Mouse (Mus musculus): ENCODE results near the gene Cacna2d2. TPM values are rescaled to one million over a fixed set of nuclear protein-coding genes. Genes with fewer than 3 reads are reported as not detected.

Gene Cacna2d2
- total and polyA plus RNA-seq, 3 experiments: 0.67 TPM; not detected in 2

- TF ChIP-seq POLR2AphosphoS5 (IDR thresholded peaks at IDR 0.05; ENCODE audit: borderline replicate concordance, low read depth, low read length): no peak
- no peak for TF ChIP-seq RCOR1 (IDR thresholded peaks at IDR 0.05; ENCODE audit: low read depth, low read length)
- TF ChIP-seq ZMIZ1 (IDR thresholded peaks at IDR 0.05; ENCODE audit: low read depth, low read length): no peak
- no peak for TF ChIP-seq CHD1 (IDR thresholded peaks at IDR 0.05; ENCODE audit: low read depth, low read length)
- TF ChIP-seq ZC3H11A (IDR thresholded peaks at IDR 0.05; ENCODE audit: low read depth, low read length): no peak
- TF ChIP-seq TBP (IDR thresholded peaks at IDR 0.05; ENCODE audit: low read depth, low read length): no peak
- TF ChIP-seq MAZ (IDR thresholded peaks at IDR 0.05; ENCODE audit: low read depth, low read length): no peak
- TF ChIP-seq NELFE (IDR thresholded peaks at IDR 0.05; ENCODE audit: low read depth, low read length): no peak
- no peak for TF ChIP-seq USF2 (IDR thresholded peaks at IDR 0.05; ENCODE audit: borderline replicate concordance in 1 of 2, insufficient read depth in 1 of 2, low read depth in 1 of 2, low read length in 2 of 2)
- TF ChIP-seq BHLHE40 (IDR thresholded peaks at IDR 0.05; ENCODE audit: borderline replicate concordance, low read depth, low read length): no peak
- Histone ChIP-seq H3K9me3 (replicated peaks; ENCODE audit: insufficient read depth, low read length) (no peaks in the 10 kb centered on the region), H3K36me3 (ENCODE audit: control insufficient read depth in 1 of 2, insufficient read depth in 2 of 2, low read length in 2 of 2) (peaks cover 0 to 2% of the 10 kb centered on the region in 2 experiments; a peak in 1 of 4 replicates), H3K79me2 (ENCODE audit: control insufficient read depth, insufficient read depth, low read length, poor library complexity) (peaks cover 4% of the 10 kb centered on the region; the same call in 1 of the 2 replicates), H3K4me3 (ENCODE audit: control insufficient read depth in 1 of 2, insufficient read depth in 1 of 2, low read depth in 2 of 2, low read length in 2 of 2) (no peak overlapping the region), H3K9ac (ENCODE audit: control insufficient read depth, low read depth, low read length, poor library complexity, severe bottlenecking) (no peak overlapping the region), H3K4me1 (ENCODE audit: control insufficient read depth in 1 of 2, insufficient read depth in 2 of 2, low read length in 2 of 2) (peaks cover 0 to 8% of the 10 kb centered on the region in 2 experiments; a peak in 1 of 4 replicates), H3K27ac (ENCODE audit: control insufficient read depth, low read depth, low read length) (no peak overlapping the region), H3K27me3 (ENCODE audit: control insufficient read depth in 1 of 2, insufficient read depth in 2 of 2, low read length in 2 of 2) (no peaks in the 10 kb centered on the region)
- DNase-seq (ENCODE audit: low read depth, low spot score): no peak
These were observed 144.8 kb downstream of the Cacna2d2 start for GRCm38 (mm10) chr9:107544196-107544700.

- Histone ChIP-seq H3K27ac (ENCODE audit: control insufficient read depth, low read depth, low read length) (no peak overlapping the region), H3K27me3 (ENCODE audit: control insufficient read depth in 1 of 2, insufficient read depth in 2 of 2, low read length in 2 of 2) (no peaks in the 10 kb centered on the region), H3K9ac (ENCODE audit: control insufficient read depth, low read depth, low read length, poor library complexity, severe bottlenecking) (no peak overlapping the region), H3K4me3 (ENCODE audit: control insufficient read depth in 1 of 2, insufficient read depth in 1 of 2, low read depth in 2 of 2, low read length in 2 of 2) (no peak overlapping the region), H3K4me1 (ENCODE audit: control insufficient read depth in 1 of 2, insufficient read depth in 2 of 2, low read length in 2 of 2) (peaks cover 0 to 8% of the 10 kb centered on the region in 2 experiments; a peak in 1 of 4 replicates), H3K79me2 (ENCODE audit: control insufficient read depth, insufficient read depth, low read length, poor library complexity) (peaks cover 4% of the 10 kb centered on the region; the same call in 1 of the 2 replicates), H3K36me3 (ENCODE audit: control insufficient read depth in 1 of 2, insufficient read depth in 2 of 2, low read length in 2 of 2) (peaks cover 0 to 2% of the 10 kb centered on the region in 2 experiments; a peak in 1 of 4 replicates), H3K9me3 (replicated peaks; ENCODE audit: insufficient read depth, low read length) (no peaks in the 10 kb centered on the region)
- no peak for DNase-seq (ENCODE audit: low read depth, low spot score)
- no peak for TF ChIP-seq SMC3 (IDR thresholded peaks at IDR 0.05; ENCODE audit: low read depth, low read length)
- TF ChIP-seq RAD21 (IDR thresholded peaks at IDR 0.05; ENCODE audit: low read depth, low read length): no peak
- TF ChIP-seq EP300 (IDR thresholded peaks at IDR 0.05; ENCODE audit: low read depth in 1 of 2, low read length in 2 of 2): no peak
- TF ChIP-seq USF2 (IDR thresholded peaks at IDR 0.05; ENCODE audit: borderline replicate concordance in 1 of 2, insufficient read depth in 1 of 2, low read depth in 1 of 2, low read length in 2 of 2): no peak
- TF ChIP-seq POLR2AphosphoS2 (IDR thresholded peaks at IDR 0.05; ENCODE audit: low read length): no peak
- TF ChIP-seq KAT2A (conservative IDR thresholded peaks at IDR 0.05; ENCODE audit: low read depth, low read length): no peak
- TF ChIP-seq GATA1 (IDR thresholded peaks at IDR 0.05; ENCODE audit: low read depth, low read length): no peak
- TF ChIP-seq ETS1 (IDR thresholded peaks at IDR 0.05; ENCODE audit: low read depth, low read length): no peak
- no peak for TF ChIP-seq MEF2A (IDR thresholded peaks at IDR 0.05; ENCODE audit: extremely low read depth, insufficient replicate concordance, low read depth, low read length, poor library complexity, severe bottlenecking)
- no peak for TF ChIP-seq ZNF384 (IDR thresholded peaks at IDR 0.05; ENCODE audit: low read depth, low read length)
- TF ChIP-seq UBTF (IDR thresholded peaks at IDR 0.05; ENCODE audit: borderline replicate concordance, insufficient read depth, low read depth, low read length): no peak
- no peak for TF ChIP-seq GABPA (IDR thresholded peaks at IDR 0.05; ENCODE audit: low read depth, low read length)
- TF ChIP-seq POLR2A (IDR thresholded peaks at IDR 0.05; ENCODE audit: control insufficient read depth in 1 of 2, insufficient read depth in 1 of 2, low read depth in 1 of 2, low read length in 2 of 2, poor library complexity in 1 of 2): no peak
- no peak for TF ChIP-seq BHLHE40 (IDR thresholded peaks at IDR 0.05; ENCODE audit: borderline replicate concordance, low read depth, low read length)
- TF ChIP-seq ZKSCAN1 (IDR thresholded peaks at IDR 0.05; ENCODE audit: low read depth, low read length): no peak
- TF ChIP-seq TCF12 (IDR thresholded peaks at IDR 0.05; ENCODE audit: low read depth, low read length): no peak
- TF ChIP-seq MXI1 (IDR thresholded peaks at IDR 0.05; ENCODE audit: low read depth, low read length): no peak
- TF ChIP-seq USF1 (IDR thresholded peaks at IDR 0.05; ENCODE audit: low read depth, low read length): no peak
- no peak for TF ChIP-seq ZC3H11A (IDR thresholded peaks at IDR 0.05; ENCODE audit: low read depth, low read length)
These were observed 145.3 kb downstream of the Cacna2d2 start for GRCm38 (mm10) chr9:107544729-107545128.
